Mouse (Mus musculus) myocyte (in vitro differentiated cells): Measurements from ENCODE around the gene Pan2.

Source experiments
- CEBPB ChIP-seq: IDR thresholded peaks from 2 replicates; pipeline ENCODE4 v1.6.1; 2011; ENCODE audit warnings: mild to moderate bottlenecking, moderate library complexity; ENCODE audit not compliant: poor library complexity, insufficient read depth, severe bottlenecking
- E2F4 ChIP-seq: IDR thresholded peaks from one replicate; pipeline ENCODE4 v1.6.1; 2011; ENCODE audit warnings: mild to moderate bottlenecking, control low read depth, moderate library complexity; ENCODE audit not compliant: insufficient read depth
- MYOG ChIP-seq, 3 experiments: IDR thresholded peaks; one replicate each; pipeline ENCODE4 v1.6.1; 2011; ENCODE audit warnings: control low read depth in 2 of 3, low read depth in 2 of 3, mild to moderate bottlenecking in 2 of 3; ENCODE audit not compliant: insufficient read length in 2 of 3, control insufficient read depth in 1 of 3, insufficient read depth in 1 of 3
- POLR2A ChIP-seq: IDR thresholded peaks from one replicate; pipeline ENCODE4 v1.6.1; 2011; ENCODE audit warnings: low read depth, mild to moderate bottlenecking, control low read depth, moderate library complexity; ENCODE audit not compliant: insufficient read length
- POLR2AphosphoS2 ChIP-seq: IDR thresholded peaks from one replicate; pipeline ENCODE4 v1.6.1; 2011; ENCODE audit warnings: low read depth, control low read depth; ENCODE audit not compliant: insufficient read length
- USF1 ChIP-seq: IDR thresholded peaks from one replicate; pipeline ENCODE4 v1.6.1; 2011; ENCODE audit warnings: low read depth, mild to moderate bottlenecking, control low read depth, moderate library complexity

DNA sequence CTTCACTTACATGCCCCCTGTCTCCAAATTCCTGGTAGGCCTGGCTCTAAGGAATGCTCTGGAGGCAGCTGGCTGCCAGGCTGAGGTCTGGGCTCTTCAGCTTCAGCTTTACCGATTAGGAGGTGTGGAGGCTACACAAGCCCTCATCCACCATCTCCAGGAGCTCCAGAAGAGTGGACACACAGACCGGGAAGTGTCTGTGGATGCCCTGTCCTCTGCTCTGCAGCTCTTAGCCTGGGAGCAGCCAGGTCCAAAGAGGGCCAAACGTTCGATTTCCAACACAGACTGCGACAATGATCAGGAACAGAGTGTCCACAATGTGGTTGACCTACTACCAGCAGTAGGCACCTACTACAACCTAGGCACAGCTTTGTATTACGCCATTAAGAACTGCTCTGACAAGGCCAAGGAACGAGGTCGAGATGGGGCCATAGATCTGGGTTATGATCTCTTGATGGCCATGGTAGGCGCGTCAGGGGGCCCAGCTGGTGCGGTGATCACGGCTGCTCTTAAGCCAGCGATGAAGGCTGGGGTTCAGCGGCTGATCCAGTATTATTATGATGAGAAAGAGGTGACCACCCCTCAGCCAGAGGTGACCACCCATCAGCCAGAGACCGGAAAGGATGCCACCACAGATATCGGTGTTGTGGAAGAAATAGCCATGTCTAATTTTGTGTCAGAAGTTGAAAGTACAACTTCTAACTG is 33.8 kb upstream of the Pan2 start:
- TF ChIP-seq POLR2A (no peak), USF1 (no peak), POLR2AphosphoS2 (no peak), E2F4 (no peak), MYOG (IDR thresholded peaks at IDR 0.05; ENCODE audit: control insufficient read depth in 1 of 3, insufficient read depth in 1 of 3, insufficient read length in 2 of 3, low read depth in 2 of 3) (no peak), CEBPB (no peak)
